Mouse (Mus musculus): ENCODE data around the gene Dpp6. TPM values are rescaled to one million over a fixed set of nuclear protein-coding genes. Genes with fewer than 3 reads are reported as not detected.

Gene Dpp6
- polyA plus RNA-seq, 1 experiment from 2014 or later = 7.1 TPM

DNA sequence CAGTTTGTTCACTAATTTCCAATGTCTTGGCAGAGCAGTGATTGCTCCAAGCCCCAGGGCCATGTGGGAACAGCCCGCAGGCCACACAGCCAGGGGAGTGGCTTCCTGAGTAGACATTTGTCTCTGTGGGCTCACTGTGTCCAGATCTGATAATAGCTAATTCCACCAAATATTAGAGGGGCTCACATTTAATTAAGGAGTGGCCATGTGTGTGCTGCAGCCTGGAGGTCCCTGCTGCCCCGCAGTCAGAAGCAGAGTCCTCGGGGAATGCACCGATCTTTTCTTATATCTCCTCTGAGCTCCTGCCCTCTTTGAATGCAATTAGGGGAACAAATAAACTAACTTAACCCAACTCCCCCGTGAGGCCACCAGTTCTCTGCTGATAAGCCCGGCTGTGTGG is 889.5 kb downstream of the Dpp6 start:
- no peaks in the 10 kb centered on the region for H3K9me3 ChIP-seq (ENCODE audit: control insufficient read depth, low read length)
- H3K9ac ChIP-seq (ENCODE audit: low read length) = no peak overlapping the region
- 58% methylated on average over 6 of the region's 6 CpGs for WGBS
- no peak overlapping the region for H3K4me3 ChIP-seq (ENCODE audit: low read depth, low read length)
- H3K27ac ChIP-seq (ENCODE audit: low read depth, low read length) = no peak overlapping the region
- ATAC-seq (replicated peaks; ENCODE audit: low FRiP score) (no peak), DNase-seq (ENCODE audit: low spot score) (no peak)
- H3K4me2 ChIP-seq (ENCODE audit: low read depth, low read length, severe bottlenecking) = no peak overlapping the region
- no peaks in the 10 kb centered on the region for H3K27me3 ChIP-seq (ENCODE audit: control insufficient read depth, insufficient read depth, low read length)
- H3K4me1 ChIP-seq (replicated peaks; ENCODE audit: control insufficient read depth, insufficient read depth, low read length) = no peaks in the 10 kb centered on the region
- H3K36me3 ChIP-seq (ENCODE audit: control insufficient read depth, insufficient read depth, low read length) = no peaks in the 10 kb centered on the region

DNA sequence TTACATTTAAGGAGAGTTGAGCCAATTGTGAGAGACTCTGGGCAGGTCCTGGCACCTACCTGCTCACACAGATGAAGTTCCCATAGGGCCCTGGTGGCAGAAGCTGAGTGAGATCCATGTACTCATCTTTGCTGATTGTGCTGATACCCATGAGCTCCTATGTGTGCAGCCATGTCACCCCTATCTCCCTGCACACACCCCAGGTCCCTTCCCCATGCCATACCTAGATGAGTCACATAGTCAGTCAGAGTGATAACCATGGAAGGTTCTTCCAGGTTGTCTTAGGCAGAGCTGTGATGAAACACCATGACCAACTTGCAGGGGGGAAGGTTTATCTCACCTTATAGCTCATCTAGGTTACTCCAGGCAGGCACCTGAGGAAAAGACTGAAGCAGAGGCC is 890.3 kb downstream of the Dpp6 start:
- ATAC-seq (replicated peaks; ENCODE audit: low FRiP score) = no peak
- H3K4me3 ChIP-seq (ENCODE audit: low read depth, low read length) = no peak overlapping the region
- H3K27me3 ChIP-seq (ENCODE audit: control insufficient read depth, insufficient read depth, low read length) = no peaks in the 10 kb centered on the region
- H3K36me3 ChIP-seq (ENCODE audit: control insufficient read depth, insufficient read depth, low read length) = no peaks in the 10 kb centered on the region
- no peak overlapping the region for H3K27ac ChIP-seq (ENCODE audit: low read depth, low read length)
- H3K9ac ChIP-seq (ENCODE audit: low read length) = no peak overlapping the region
- DNase-seq (ENCODE audit: low spot score) = no peak
- H3K9me3 ChIP-seq (ENCODE audit: control insufficient read depth, low read length) = no peaks in the 10 kb centered on the region
- H3K4me2 ChIP-seq (ENCODE audit: low read depth, low read length, severe bottlenecking) = no peak overlapping the region
- no peaks in the 10 kb centered on the region for H3K4me1 ChIP-seq (replicated peaks; ENCODE audit: control insufficient read depth, insufficient read depth, low read length)

DNA sequence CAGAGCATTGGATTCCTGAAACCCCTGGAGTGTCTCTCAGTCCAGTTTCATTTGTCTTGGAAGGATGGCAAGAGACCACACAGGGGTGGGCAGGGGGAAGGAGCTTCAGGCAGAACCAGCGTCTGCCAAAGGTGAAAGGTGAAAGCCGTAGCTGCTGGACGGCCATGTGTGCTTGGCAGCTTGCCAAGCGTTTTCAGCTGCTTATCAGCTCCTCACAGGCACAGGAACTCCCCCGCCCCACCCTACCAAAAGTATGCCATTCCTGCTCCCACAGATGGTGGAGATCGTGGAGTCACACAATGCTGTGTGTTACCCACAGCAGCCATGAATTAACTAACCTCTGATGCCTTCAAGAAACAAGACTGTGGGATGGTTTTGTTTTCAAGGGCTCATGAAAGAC is 891.2 kb downstream of the Dpp6 start:
- ATAC-seq (replicated peaks; ENCODE audit: low FRiP score) (no peak), DNase-seq (ENCODE audit: low spot score) (peak; percentile 56)

DNA sequence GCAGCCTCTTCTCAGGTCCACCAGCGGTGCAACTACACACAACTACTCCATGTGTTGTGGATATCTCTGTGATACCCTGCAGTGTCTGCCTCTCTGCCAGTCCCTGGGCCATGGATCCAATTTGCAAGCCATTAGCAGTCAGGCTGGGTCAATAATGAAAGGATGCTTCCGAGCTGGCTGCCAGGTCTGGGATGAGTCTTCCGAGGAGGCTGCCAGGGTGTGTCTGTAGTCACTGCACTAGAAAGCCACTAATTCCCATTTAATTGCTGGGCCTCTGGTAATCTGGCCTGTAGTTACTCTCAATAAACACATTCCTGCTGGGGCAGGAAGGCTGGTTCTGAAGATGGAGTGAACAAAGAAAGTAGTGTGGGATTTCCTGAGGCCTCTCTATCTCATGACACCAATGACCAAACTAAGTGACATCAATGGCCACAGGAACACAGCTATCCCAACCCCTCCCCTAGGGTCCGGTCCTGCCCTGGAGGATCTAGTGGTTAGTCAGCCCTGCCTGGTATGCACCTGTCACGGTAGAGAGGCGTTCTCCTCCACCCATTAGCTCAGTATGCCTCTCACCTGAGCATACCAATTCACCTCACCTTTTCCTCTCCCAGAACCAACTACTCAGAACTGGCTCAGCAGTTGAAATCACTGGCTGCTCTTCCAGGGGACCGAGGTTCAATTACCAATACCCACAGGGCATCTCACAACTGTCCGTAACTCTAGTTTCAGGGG is 894.6 kb downstream of the Dpp6 start:
- H3K4me1 ChIP-seq (replicated peaks; ENCODE audit: control insufficient read depth, insufficient read depth, low read length) = no peaks in the 10 kb centered on the region
- no peaks in the 10 kb centered on the region for H3K36me3 ChIP-seq (ENCODE audit: control insufficient read depth, insufficient read depth, low read length)
- H3K4me3 ChIP-seq (ENCODE audit: low read depth, low read length) = no peak overlapping the region
- DNase-seq (ENCODE audit: low spot score) (no peak), ATAC-seq (replicated peaks; ENCODE audit: low FRiP score) (no peak)
- H3K9ac ChIP-seq (ENCODE audit: low read length) = no peak overlapping the region
- 47% methylated on average over 8 of the region's 8 CpGs for WGBS
- H3K9me3 ChIP-seq (ENCODE audit: control insufficient read depth, low read length) = no peaks in the 10 kb centered on the region
- H3K27me3 ChIP-seq (ENCODE audit: control insufficient read depth, insufficient read depth, low read length) = no peaks in the 10 kb centered on the region
- H3K4me2 ChIP-seq (ENCODE audit: low read depth, low read length, severe bottlenecking) = no peak overlapping the region
- H3K27ac ChIP-seq (ENCODE audit: low read depth, low read length) = no peak overlapping the region

More for the DNA sequence above, 891.2 kb downstream of the Dpp6 start:
- Histone ChIP-seq H3K36me3 (ENCODE audit: control insufficient read depth, insufficient read depth, low read length) (no peaks in the 10 kb centered on the region), H3K27ac (ENCODE audit: low read depth, low read length) (no peak overlapping the region), H3K4me3 (ENCODE audit: low read depth, low read length) (no peak overlapping the region), H3K4me1 (replicated peaks; ENCODE audit: control insufficient read depth, insufficient read depth, low read length) (no peaks in the 10 kb centered on the region), H3K27me3 (ENCODE audit: control insufficient read depth, insufficient read depth, low read length) (no peaks in the 10 kb centered on the region), H3K9ac (ENCODE audit: low read length) (no peak overlapping the region), H3K9me3 (ENCODE audit: control insufficient read depth, low read length) (no peaks in the 10 kb centered on the region), H3K4me2 (ENCODE audit: low read depth, low read length, severe bottlenecking) (no peak overlapping the region)
- WGBS = 66% methylated on average over 6 of the region's 6 CpGs

DNA sequence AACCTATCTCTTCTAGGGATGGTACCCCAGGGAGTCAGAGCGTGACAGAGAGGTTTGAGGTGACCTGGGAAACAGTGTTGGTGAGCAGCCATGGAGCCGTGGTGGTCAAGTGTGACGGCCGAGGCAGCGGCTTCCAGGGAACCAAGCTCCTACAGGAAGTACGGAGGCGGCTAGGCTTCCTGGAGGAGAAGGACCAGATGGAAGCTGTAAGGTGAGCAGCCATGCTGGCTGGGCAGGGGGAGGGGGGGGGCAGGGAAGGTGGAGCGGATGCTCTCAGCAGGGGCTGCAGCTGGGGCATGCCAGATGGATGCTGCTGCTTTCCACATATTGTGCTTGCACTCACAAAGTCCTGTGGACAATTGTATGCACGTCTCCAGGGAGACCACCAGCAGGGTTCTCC is 897.4 kb downstream of the Dpp6 start:
- no peak overlapping the region for H3K27ac ChIP-seq (ENCODE audit: low read depth, low read length)
- no peaks in the 10 kb centered on the region for H3K4me1 ChIP-seq (replicated peaks; ENCODE audit: control insufficient read depth, insufficient read depth, low read length)
- no peaks in the 10 kb centered on the region for H3K36me3 ChIP-seq (ENCODE audit: control insufficient read depth, insufficient read depth, low read length)
- H3K4me3 ChIP-seq (ENCODE audit: low read depth, low read length) = no peak overlapping the region
- H3K4me2 ChIP-seq (ENCODE audit: low read depth, low read length, severe bottlenecking) = no peak overlapping the region
- no peaks in the 10 kb centered on the region for H3K9me3 ChIP-seq (ENCODE audit: control insufficient read depth, low read length)
- H3K9ac ChIP-seq (ENCODE audit: low read length) = no peak overlapping the region
- H3K27me3 ChIP-seq (ENCODE audit: control insufficient read depth, insufficient read depth, low read length) = no peaks in the 10 kb centered on the region
- 77% methylated on average over 9 of the region's 9 CpGs for WGBS
- DNase-seq (ENCODE audit: low spot score) = no peak
- ATAC-seq (replicated peaks; ENCODE audit: low FRiP score) = no peak

DNA sequence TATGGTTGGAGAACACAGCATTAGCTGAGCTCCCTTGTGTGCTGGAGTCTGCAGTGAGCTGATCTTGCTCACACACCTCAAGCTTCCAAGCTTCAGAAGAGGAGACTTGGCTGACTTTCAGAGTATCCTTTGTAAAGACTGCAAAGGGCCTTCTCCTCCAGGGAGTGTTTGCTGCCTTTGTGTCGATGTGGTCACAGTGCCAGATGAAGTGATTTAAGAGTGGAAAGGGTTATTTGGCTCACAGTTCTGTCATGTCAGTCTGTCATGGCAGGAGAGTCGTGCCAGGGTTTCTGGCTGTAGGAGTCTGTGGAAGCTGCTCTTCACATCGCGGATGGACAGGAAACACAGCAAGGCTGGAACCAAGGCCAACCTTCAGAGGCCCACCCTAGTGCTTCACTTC is 899.0 kb downstream of the Dpp6 start:
- Histone ChIP-seq H3K4me3 (ENCODE audit: low read depth, low read length) (no peak overlapping the region), H3K4me1 (replicated peaks; ENCODE audit: control insufficient read depth, insufficient read depth, low read length) (no peaks in the 10 kb centered on the region), H3K9me3 (ENCODE audit: control insufficient read depth, low read length) (no peaks in the 10 kb centered on the region), H3K27ac (ENCODE audit: low read depth, low read length) (no peak overlapping the region), H3K4me2 (ENCODE audit: low read depth, low read length, severe bottlenecking) (no peak overlapping the region), H3K9ac (ENCODE audit: low read length) (no peak overlapping the region), H3K27me3 (ENCODE audit: control insufficient read depth, insufficient read depth, low read length) (no peaks in the 10 kb centered on the region), H3K36me3 (ENCODE audit: control insufficient read depth, insufficient read depth, low read length) (no peaks in the 10 kb centered on the region)
- WGBS = 90% methylated on average over 4 of the region's 4 CpGs
- no peak for ATAC-seq (replicated peaks; ENCODE audit: low FRiP score)
- DNase-seq (ENCODE audit: low spot score) = no peak

DNA sequence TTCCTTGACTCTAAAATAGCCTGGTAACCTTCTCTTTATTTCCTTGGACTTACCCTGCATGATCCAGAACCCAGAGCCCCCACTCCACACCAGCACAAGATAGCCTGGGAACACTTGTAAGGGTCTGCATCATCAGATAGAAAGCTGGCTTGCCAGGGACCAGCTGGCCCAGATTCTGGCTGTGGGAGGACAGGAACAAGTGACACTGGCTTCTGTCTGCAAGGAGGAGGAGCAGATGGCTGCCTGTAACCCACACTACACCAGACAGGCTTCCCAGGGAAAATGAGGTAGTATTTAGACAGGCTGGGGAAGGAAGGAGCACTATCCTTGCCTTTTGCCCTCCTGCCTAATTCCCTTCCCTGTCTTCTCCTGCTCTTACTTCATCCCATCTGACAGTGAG is 900.3 kb downstream of the Dpp6 start:
- H3K27me3 ChIP-seq (ENCODE audit: control insufficient read depth, insufficient read depth, low read length) = no peaks in the 10 kb centered on the region
- H3K27ac ChIP-seq (ENCODE audit: low read depth, low read length) = no peak overlapping the region
- H3K4me2 ChIP-seq (ENCODE audit: low read depth, low read length, severe bottlenecking) = no peak overlapping the region
- H3K36me3 ChIP-seq (ENCODE audit: control insufficient read depth, insufficient read depth, low read length) = no peaks in the 10 kb centered on the region
- no peak for DNase-seq (ENCODE audit: low spot score)
- no peak overlapping the region for H3K4me3 ChIP-seq (ENCODE audit: low read depth, low read length)
- no peaks in the 10 kb centered on the region for H3K4me1 ChIP-seq (replicated peaks; ENCODE audit: control insufficient read depth, insufficient read depth, low read length)
- no peak for ATAC-seq (replicated peaks; ENCODE audit: low FRiP score)
- no peaks in the 10 kb centered on the region for H3K9me3 ChIP-seq (ENCODE audit: control insufficient read depth, low read length)
- no peak overlapping the region for H3K9ac ChIP-seq (ENCODE audit: low read length)

DNA sequence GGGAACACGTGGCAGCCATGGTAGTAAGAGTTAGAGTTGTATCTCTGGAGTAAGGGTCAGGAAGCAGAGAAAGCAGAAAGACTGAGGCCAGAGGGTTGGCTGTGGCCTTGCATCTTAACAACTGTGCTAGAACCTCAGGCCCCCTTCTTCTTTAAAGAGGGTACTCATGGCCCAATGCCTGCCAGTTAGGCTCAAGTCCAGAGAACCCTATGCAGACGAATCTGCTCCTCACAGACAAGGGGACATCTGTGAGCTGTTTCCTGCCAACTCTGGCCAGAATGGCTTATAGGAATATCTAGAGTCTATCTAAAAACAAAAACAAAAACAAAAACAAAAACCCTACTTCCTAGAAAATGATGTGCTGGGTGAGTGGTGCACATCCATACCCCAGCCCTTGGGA is 902.3 kb downstream of the Dpp6 start:
- 76% methylated on average over 2 of the region's 2 CpGs for WGBS
- no peak for DNase-seq (ENCODE audit: low spot score)
- H3K27ac ChIP-seq (ENCODE audit: low read depth, low read length) = no peak overlapping the region
- no peak overlapping the region for H3K9ac ChIP-seq (ENCODE audit: low read length)
- H3K4me3 ChIP-seq (ENCODE audit: low read depth, low read length) = no peak overlapping the region
- no peaks in the 10 kb centered on the region for H3K4me1 ChIP-seq (replicated peaks; ENCODE audit: control insufficient read depth, insufficient read depth, low read length)
- H3K9me3 ChIP-seq (ENCODE audit: control insufficient read depth, low read length) = no peaks in the 10 kb centered on the region
- no peak for ATAC-seq (replicated peaks; ENCODE audit: low FRiP score)
- H3K36me3 ChIP-seq (ENCODE audit: control insufficient read depth, insufficient read depth, low read length) = no peaks in the 10 kb centered on the region
- no peak overlapping the region for H3K4me2 ChIP-seq (ENCODE audit: low read depth, low read length, severe bottlenecking)
- no peaks in the 10 kb centered on the region for H3K27me3 ChIP-seq (ENCODE audit: control insufficient read depth, insufficient read depth, low read length)

DNA sequence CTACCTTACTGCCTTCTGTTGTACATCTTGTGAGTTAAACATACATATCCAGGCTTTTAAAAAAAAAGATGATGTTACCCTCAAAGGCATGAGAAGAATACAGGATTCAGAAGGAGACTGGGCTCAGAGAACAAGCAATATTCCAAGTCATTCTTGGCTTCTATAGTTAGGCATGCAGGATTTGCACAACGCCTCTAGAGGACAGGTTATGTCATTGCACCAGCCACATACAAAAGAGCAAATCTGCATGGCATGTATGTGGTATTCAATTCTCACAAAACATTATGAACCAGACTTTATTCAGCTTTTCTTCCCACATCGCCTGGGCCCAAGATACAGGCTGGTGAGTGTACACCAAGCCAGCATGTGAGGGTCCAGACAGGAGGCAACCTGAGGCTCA is 907.5 kb downstream of the Dpp6 start:
- Histone ChIP-seq H3K4me2 (ENCODE audit: low read depth, low read length, severe bottlenecking) (no peak overlapping the region), H3K9me3 (ENCODE audit: control insufficient read depth, low read length) (no peaks in the 10 kb centered on the region), H3K27ac (ENCODE audit: low read depth, low read length) (no peak overlapping the region), H3K4me1 (replicated peaks; ENCODE audit: control insufficient read depth, insufficient read depth, low read length) (no peaks in the 10 kb centered on the region), H3K4me3 (ENCODE audit: low read depth, low read length) (no peak overlapping the region), H3K36me3 (ENCODE audit: control insufficient read depth, insufficient read depth, low read length) (no peaks in the 10 kb centered on the region), H3K9ac (ENCODE audit: low read length) (no peak overlapping the region), H3K27me3 (ENCODE audit: control insufficient read depth, insufficient read depth, low read length) (no peaks in the 10 kb centered on the region)
- ATAC-seq (replicated peaks; ENCODE audit: low FRiP score) = no peak
- no peak for DNase-seq (ENCODE audit: low spot score)
- 33% methylated on average over 2 of the region's 2 CpGs for WGBS

Measured in forebrain, embryonic 11.5 days (tissue).